Mouse (Mus musculus) C2C12 (cell line): ENCODE measurements around the gene Gm21976. TPM values are rescaled to one million over a fixed set of nuclear protein-coding genes. Genes with fewer than 3 reads are reported as not detected.

Source experiments
- H3K27me3 ChIP-seq: one replicate; pipeline ENCODE4 v1.6.1; 2011; ENCODE audit not compliant: control insufficient read depth, insufficient read depth, insufficient read length
- H3K36me3 ChIP-seq: one replicate; pipeline ENCODE4 v1.6.1; 2011; ENCODE audit not compliant: control insufficient read depth, insufficient read depth
- H3K4me3 ChIP-seq: one replicate; pipeline ENCODE4 v1.5.1; 2011; ENCODE audit warnings: mild to moderate bottlenecking, control low read depth; ENCODE audit not compliant: poor library complexity, insufficient read depth, severe bottlenecking
- H3K79me2 ChIP-seq: one replicate; pipeline ENCODE4 v1.6.1; 2011; ENCODE audit not compliant: control insufficient read depth, insufficient read depth
- H3K79me3 ChIP-seq: one replicate; pipeline ENCODE4 v1.6.1; 2011; ENCODE audit warnings: low read depth, control low read depth
- H3ac ChIP-seq: one replicate; pipeline ENCODE3; 2011; ENCODE audit warnings: low read depth; ENCODE audit not compliant: control insufficient read depth, insufficient read length
- CEBPB ChIP-seq: IDR thresholded peaks from one replicate; pipeline ENCODE4 v1.6.1; 2011; ENCODE audit warnings: low read depth, mild to moderate bottlenecking, control low read depth, moderate library complexity
- CTCF ChIP-seq: IDR thresholded peaks from one replicate; pipeline ENCODE4 v1.5.1; 2011; ENCODE audit not compliant: control insufficient read depth, insufficient read depth, insufficient read length
- FOSL1 ChIP-seq: IDR thresholded peaks from one replicate; pipeline ENCODE4 v1.8.0; 2011; ENCODE audit warnings: mild to moderate bottlenecking, low read length; ENCODE audit not compliant: poor library complexity, insufficient read depth, severe bottlenecking
- MAX ChIP-seq: IDR thresholded peaks from one replicate; pipeline ENCODE4 v1.6.1; 2011; ENCODE audit warnings: mild to moderate bottlenecking, control low read depth
- MYOD1 ChIP-seq: IDR thresholded peaks from one replicate; pipeline ENCODE4 v1.6.1; 2011; ENCODE audit warnings: low read depth; ENCODE audit not compliant: control insufficient read depth, insufficient read length
- MYOG ChIP-seq: IDR thresholded peaks from one replicate; pipeline ENCODE4 v1.6.1; 2011; ENCODE audit not compliant: control insufficient read depth, insufficient read length; ENCODE audit errors: extremely low read depth
- USF1 ChIP-seq: IDR thresholded peaks from one replicate; pipeline ENCODE4 v1.6.1; 2011; ENCODE audit warnings: low read depth, mild to moderate bottlenecking, control low read depth, moderate library complexity
- polyA plus RNA-seq: library from polyadenylated mRNA; unstranded; fragments of >200 nt; fragmentation: generic; extraction: Trizol; gene quantifications from one replicate; pipeline ENCODE4 v1.2.1, GENCODE M21; 2012; ENCODE audit warnings: missing spikeins

Gene Gm21976
- polyA plus RNA-seq, 1 experiment = not detected

DNA sequence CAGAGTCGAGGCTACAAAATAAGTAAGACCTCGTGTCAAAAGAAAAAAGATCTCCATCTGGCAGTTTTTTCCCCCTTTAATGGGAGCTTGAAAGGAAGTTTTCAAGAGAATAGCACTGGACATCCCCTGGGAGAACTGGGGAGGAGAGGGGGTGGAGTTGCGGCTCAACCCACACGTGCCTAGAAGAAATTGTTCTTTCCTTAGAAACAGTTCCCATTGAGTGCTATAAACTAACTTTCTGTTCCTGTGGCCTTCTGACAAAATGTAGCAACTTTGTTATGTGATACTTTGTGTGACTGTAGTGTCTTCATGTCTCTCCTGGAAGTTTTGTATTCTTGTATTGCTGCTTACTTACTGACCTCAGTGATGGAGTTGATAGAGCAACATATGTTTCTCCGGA, 15.6 kb upstream of the Gm21976 start:
- TF ChIP-seq MAX (no peak), MYOD1 (no peak), FOSL1 (no peak), CTCF (no peak), USF1 (no peak), CEBPB (no peak), MYOG (no peak)
- Histone ChIP-seq H3ac (no peak overlapping the region), H3K79me2 (peaks cover 39% of the 10 kb centered on the region), H3K27me3 (no peaks in the 10 kb centered on the region), H3K79me3 (peaks cover 21% of the 10 kb centered on the region), H3K4me3 (peak overlapping the region; percentile 95), H3K36me3 (peaks cover 17% of the 10 kb centered on the region)

DNA sequence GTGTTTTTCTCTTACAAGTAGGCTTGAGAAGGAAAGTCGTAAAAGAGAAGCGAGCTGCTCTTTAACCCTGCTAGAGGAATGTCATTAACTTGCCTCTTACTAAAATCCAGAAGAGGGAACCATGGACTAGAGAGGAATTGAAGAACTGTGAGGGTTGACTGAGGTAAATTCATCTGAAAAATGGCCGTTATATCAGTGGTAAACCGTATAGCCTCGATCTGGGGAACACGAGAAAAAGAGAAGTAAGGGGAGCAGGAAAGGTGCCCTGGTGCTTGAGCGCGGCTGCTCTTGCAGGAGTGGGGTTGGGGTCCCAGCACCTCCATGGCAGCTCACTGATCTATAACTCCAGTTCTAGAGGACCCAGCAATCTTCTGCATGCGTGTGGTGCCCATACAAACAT, 5.7 kb upstream of the Gm21976 start:
- no peak overlapping the region for H3ac ChIP-seq
- no peak overlapping the region for H3K4me3 ChIP-seq
- no peak for TF ChIP-seq MYOG
- no peak for TF ChIP-seq USF1
- TF ChIP-seq CTCF = no peak
- TF ChIP-seq FOSL1 = no peak
- TF ChIP-seq MYOD1 = no peak
- no peak for TF ChIP-seq MAX
- TF ChIP-seq CEBPB = no peak
- H3K27me3 ChIP-seq = no peaks in the 10 kb centered on the region
- H3K79me2 ChIP-seq = no peaks in the 10 kb centered on the region
- peaks cover 16% of the 10 kb centered on the region for H3K36me3 ChIP-seq
- H3K79me3 ChIP-seq = no peaks in the 10 kb centered on the region

DNA sequence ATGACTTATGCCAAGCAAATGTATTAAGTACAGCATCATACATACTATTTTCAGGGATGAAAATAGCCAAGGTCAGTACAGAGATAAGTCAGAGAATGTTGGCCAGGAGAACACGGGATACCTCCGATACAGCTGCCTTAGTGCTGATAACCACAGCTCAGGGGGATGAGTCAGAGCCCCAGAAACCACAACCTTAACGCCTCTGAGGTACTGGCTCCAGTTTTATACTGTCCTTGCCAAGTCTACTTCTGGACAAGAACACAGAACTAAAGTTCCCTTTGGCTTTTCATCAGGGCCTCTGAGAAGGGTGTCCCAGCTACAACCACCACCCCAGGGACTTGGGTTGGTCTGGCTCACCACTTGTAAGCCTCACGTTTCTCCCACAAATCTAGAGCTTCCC, 4.0 kb upstream of the Gm21976 start:
- no peak overlapping the region for H3K4me3 ChIP-seq
- H3K36me3 ChIP-seq = peaks cover 16% of the 10 kb centered on the region
- TF ChIP-seq FOSL1 = peak; percentile 80
- no peak for TF ChIP-seq CEBPB
- peak; percentile 70 for TF ChIP-seq MYOD1
- H3ac ChIP-seq = no peak overlapping the region
- no peaks in the 10 kb centered on the region for H3K79me3 ChIP-seq
- H3K27me3 ChIP-seq = no peaks in the 10 kb centered on the region
- no peaks in the 10 kb centered on the region for H3K79me2 ChIP-seq

DNA sequence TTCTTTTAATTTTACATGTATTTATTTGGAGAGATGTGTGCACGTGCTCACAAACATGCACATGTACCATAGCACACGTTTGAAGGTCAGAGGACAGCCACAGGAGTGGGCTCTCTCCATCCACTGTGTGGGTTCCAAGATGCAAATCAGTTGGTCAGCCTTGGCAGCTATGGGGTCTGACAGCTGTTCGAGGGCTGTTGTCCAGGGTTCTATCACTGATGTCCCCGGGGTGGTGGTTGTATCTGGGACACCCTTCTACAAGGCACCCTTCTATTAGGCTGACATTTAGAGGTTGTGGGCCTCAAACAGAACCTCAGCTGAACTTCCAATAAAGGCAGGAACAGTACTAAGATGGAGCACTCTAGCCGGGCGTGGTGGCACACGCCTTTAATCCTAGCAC, 3.4 kb upstream of the Gm21976 start:
- H3ac ChIP-seq = no peak overlapping the region
- peaks cover 16% of the 10 kb centered on the region for H3K36me3 ChIP-seq
- no peak overlapping the region for H3K4me3 ChIP-seq
- H3K79me3 ChIP-seq = no peaks in the 10 kb centered on the region
- no peaks in the 10 kb centered on the region for H3K79me2 ChIP-seq
- TF ChIP-seq MYOD1 (no peak), USF1 (no peak), CTCF (no peak), MYOG (no peak), FOSL1 (no peak), CEBPB (no peak), MAX (no peak)
- no peaks in the 10 kb centered on the region for H3K27me3 ChIP-seq

DNA sequence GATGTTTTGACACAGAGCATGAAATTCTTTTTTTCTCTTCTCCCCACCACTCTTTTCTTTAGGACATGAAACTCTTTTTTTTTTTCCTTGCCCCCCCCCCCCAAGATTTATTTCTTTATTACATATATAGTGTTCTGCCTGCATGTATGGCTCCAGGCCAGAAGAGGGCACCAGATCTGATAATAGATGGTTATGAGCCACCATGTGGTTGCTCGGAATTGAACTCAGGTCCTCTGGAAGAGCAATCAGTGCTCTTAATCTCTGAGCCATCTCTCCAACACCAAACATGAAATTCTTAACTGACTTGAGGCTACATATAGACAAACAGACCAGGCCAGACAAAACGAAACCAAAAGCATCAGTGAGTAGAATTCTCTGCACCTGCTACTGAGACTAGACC, 2.2 kb upstream of the Gm21976 start:
- peaks cover 12% of the 10 kb centered on the region for H3K36me3 ChIP-seq
- H3K27me3 ChIP-seq = no peaks in the 10 kb centered on the region
- no peak overlapping the region for H3K4me3 ChIP-seq
- TF ChIP-seq CTCF (no peak), CEBPB (no peak), FOSL1 (no peak), MAX (no peak), USF1 (no peak)
- H3K79me2 ChIP-seq = no peaks in the 10 kb centered on the region
- H3ac ChIP-seq = no peak overlapping the region
- H3K79me3 ChIP-seq = no peaks in the 10 kb centered on the region

DNA sequence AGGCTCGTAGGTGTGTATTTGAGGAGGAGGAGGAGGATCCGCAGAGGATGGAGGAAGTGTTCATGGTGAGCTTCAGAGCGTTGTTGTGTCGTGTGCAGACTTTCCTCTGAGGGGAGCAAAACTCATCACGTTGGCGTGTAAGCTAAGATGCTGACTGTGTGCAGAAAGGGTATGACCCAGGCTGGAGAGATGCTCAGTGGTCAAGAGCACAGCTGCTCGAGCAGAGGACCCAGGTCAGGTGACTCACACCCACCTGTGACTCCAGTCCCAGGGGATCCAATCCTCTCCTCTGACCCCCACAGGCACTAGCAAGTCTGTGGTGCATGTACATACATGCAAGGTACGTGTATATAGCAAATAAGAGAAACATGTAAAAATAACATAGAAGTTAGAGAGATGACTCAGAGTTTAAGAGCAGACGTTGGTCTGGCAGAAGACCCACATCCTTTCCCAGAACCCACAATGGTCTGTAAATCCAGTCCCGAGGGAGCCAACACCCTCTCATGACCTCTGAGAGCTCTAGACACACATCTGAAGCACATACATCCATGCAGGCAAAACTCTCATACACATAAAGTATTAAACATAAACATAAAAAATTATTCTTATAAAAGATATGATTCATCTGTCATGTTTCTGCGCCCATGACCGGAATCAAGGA, 1.4 kb downstream of the Gm21976 start:
- Histone ChIP-seq H3K79me3 (no peaks in the 10 kb centered on the region), H3K79me2 (no peaks in the 10 kb centered on the region), H3ac (no peak overlapping the region), H3K4me3 (no peak overlapping the region), H3K36me3 (no peaks in the 10 kb centered on the region), H3K27me3 (no peaks in the 10 kb centered on the region)
- no peak for TF ChIP-seq CEBPB
- peak; percentile 85 for TF ChIP-seq MYOD1
- TF ChIP-seq CTCF = no peak
- TF ChIP-seq USF1 = peak; percentile 8
- no peak for TF ChIP-seq MYOG
- TF ChIP-seq FOSL1 = peak; percentile 36
- no peak for TF ChIP-seq MAX
